Mouse (Mus musculus): ENCODE results near the gene Ero1l. TPM values are rescaled to one million over a fixed set of nuclear protein-coding genes. Genes with fewer than 3 reads are reported as not detected.

The Ero1l gene
- 1 to 10 TPM; 5.5 to 9.3 (median 7.5) TPM for total RNA-seq (2022)

DNA sequence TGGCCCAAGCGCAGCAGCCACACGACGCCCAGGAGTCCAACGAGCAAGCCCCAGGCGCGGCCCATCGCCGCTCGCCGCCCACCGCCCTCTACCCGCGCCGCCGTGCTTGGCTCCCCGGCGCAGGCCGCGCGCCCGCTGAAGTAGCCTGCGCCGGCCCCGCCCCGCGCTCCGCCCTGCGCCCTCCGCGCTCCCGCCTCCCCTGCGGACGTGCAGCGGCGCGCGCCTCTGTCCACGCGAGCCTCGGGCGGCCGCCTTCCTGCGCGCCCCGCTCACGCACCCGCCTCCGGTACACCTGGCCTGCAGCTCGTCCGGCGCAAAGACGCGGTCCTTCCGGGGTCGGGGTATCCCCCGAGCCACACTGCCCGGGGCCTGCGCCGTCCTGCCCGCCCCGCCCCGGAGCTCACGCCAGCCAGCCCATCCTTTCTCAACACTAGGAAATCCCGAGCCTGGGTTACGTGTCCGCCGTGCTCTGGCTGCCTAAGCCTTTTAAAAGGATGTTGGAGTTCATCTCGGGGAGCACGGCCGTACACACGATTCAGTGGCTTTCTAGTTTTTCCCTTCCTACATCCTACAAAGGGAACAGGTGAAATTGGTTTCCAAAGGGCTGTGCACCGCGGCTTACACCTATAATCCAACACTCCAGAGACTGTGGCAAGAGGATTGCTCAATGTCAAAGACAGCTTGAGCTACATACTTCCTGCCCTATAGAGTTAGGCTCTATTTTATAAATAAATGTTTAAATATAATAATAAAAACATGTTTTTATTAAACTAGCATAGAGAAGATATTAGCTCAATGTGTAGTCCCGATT, at the start of gene Ero1l:
Gene Ero1l (minus strand): TSS at position 346 of the 811 bp plus-strand sequence.
- peak; percentile 65 to 74 for DNase-seq (ENCODE audit: low spot score in 2 of 2)

DNA sequence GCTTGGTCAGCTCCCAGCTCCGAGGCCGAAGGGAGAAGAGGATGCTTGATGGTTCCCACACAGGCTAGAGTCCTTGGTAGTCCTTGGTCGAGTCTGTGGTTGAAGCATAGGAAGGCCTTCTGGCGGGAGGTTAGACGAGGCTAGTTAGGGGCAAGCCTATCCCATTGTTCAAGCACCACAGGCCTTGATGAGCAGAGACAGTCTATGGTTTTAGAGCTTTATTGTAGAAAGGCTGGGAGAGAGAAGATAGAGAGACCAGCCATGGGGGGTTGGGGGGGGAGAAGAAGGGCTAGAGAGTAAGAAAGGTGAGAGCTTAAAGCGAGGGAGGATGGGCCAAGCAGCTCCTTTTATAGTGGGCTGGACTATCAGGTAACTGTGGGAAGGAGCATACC, 46.6 kb upstream of the Ero1l start:
- DNase-seq (ENCODE audit: low spot score in 2 of 2): no peak

DNA sequence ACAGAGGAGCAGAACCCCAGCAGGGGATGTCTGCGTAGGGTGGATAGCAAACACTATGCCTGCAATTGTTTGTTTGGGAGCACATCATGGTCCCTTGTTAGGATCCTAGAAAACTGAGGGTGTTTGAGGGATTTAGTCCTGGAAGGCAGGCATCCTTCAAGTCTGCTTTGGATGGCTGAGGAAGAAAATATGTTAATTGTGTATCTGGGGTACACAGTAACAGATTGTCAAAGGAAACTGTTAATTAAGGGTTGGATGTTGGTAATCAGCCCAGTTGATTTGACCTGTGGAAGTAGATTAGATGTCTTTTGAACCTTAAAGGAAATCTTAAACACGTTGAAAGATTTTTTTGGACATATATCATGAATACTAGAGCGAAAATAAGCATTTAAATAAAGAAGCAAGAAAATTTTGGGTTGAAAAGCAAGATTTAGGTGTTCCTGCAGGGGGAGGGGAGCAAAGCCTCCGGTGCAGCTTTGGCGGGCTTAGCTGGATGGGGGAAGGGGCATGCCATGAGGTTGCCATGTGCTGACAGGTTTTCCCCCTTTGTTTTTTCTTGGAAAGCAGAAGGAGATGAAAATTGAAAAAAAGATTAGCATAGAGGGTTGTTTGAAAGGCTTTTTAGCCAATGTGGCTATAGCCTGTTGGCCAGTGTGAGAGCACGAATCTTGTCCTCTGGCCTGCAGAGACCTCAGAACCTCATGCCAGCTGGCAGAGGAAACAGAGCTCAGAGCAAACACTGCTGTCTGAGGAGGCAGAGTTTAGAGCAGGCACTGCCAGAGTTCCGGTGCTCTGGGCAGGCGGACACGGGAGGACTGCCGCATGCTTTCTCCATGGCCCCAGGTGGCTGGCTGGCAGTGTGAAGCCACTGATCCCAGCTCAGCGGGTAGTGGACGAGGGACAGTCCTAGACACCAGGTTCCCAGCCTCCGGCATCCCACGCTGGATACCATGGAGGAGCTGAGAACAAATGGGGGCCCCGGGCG, 45.9 kb upstream of the Ero1l start:
- DNase-seq (ENCODE audit: low spot score in 2 of 2): peak; percentile 31 to 67

DNA sequence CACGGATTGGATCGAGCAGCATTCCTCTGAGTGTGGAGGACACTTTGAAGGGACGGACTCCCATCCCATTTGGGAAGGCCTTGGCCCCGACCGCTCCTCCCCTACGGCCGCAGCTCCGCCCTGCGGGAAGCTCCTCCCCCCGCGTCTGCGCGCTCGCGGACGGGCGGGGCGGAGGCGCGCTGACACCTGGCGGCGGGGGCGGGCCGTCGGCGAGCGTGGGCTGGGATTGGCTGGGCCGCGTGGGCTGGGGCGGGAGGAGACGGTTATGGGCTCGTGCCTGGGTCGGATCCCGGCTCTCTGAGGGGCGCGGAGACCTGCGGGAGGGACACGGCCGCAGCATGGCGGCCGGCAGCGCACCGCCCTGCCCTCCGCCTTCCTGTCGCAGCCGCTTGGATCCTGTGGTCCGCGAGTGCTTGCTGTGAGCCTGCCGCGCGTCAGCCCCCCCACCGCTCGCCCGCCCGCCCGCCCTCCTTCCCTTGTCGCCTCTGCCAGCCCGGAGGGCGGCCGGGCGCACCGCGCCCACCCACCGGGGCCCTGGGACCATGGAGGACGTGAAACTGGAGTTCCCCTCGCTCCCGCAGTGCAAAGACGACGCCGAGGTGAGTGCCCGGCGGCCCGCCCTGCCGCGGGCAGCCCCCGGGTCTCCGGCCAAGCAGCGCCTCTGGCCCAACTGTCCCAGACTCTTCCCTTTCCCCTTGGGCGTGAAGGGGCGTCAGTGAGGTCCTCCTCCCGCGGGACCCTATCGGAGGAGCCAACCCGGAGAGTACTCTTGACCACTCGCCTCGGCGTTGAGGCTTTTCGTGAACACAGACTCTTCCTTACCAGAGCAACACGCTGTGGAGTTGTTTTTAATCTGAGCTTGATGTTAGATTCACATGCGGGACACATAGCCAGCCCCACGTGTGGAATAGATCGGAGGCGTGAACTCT, 32.6 kb upstream of the Ero1l start, which contains the start of gene Styx:
Gene Styx (plus strand): TSS at position 163 of the 929 bp plus-strand sequence.
- DNase-seq (ENCODE audit: low spot score in 2 of 2): peak; percentile 93 to 94

DNA sequence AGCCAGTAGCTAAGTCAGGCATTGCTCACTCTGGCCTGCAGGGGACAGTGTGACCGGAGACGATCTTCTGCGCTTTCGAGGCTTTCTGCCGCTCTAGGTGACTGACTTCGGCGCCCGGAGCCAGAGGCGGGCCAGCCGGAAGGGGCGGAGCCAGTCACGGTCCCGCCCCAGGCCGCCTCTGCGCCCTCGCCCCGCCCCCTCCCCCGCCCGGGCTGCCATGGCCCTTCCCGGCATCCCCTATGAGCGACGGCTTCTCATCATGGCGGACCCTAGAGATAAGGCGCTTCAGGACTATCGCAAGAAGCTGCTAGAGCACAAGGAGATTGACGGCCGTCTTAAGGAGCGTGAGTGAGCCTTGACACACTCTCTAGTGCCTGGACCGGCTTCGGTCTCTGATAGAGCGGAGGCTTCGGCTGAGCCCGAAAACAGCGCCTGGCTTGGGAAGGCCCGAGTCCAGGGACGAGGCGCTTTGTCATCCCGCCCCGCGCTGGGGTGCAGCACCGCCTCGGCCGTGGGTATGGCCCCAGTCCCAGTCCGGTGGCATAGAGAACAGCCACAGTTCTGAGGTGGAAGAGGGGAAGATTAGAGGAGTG, 11.1 kb upstream of the Ero1l start, which contains the start of gene Psmc6:
Gene Psmc6 (plus strand): TSS at position 200 of the 593 bp plus-strand sequence.
- peak; percentile 79 to 88 for DNase-seq (ENCODE audit: low spot score in 2 of 2)

DNA sequence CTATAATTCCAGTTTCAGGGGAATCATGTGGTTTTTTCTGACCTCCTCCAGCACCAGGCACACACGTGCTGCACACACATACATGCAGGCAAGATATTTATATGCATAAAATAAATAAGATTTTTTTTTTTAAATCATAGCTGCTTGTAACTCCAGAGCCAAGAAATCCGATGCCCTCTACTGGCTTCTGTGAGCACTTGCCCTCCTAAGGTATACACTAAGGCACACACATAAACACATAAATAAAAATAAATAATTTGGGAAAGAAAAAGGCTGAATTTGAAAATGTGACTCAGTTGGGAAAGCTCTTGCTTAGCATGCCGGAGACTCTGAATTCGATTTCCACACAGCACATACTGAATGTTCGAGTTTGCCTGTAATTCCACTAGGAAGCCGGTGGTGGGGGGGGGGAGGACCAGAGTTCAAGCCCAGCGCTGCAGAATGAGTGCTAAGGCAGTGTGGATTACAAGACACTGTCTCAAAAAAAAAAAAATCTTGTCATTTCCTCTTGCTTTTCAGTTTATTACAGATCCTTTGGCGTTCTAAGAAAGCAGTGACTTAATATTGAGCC, 10.5 kb upstream of the Ero1l start:
- no peak for DNase-seq (ENCODE audit: low spot score in 2 of 2)

DNA sequence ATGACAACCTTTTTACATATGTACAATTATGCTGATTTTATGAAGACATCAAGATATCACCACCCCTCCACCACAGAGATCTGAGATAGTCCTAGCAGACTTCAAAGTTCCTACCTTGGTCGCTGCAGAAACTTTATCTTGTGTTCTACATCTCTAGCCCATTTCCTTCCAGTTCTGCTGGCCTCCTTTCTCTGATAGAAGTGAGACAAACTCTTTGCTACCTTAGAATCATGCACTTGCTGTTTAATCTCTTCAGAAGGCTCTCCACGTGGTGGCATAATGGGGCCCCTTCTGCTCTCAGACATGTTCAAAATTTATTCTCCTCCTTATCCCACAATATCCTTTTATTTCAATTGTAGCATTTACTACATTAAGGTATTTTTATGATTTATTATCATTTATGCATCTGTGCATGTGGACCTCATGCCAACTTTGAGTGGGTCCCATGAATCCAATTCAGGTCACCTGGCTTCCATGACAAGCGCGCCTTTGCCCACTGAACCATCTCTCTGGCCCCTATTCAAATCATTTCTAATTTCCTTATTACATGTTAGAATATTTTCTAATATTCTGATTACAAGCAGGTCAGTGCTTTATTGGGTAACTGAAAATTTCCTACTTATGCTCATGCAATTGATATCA, 9.6 kb upstream of the Ero1l start:
- DNase-seq (ENCODE audit: low spot score in 2 of 2): no peak

DNA sequence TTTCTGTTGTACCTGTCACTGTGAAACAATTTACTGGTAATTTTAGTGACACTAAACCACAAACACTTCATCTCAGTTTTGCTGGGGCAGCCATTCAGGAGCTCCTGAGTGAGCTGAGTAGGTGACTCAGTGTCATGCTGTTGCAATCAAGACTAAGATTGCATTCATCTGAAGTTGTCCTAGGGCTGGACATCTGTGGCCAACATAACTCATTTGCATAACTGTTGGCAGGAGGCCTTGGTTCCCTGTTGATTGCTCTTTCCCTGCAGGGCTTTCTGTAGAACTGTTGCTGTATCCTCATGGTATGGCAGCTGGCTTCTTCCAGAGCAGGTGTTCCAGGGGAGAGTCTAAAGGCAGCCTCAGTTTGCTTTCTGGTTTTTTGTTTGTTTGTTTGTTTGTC, 6.9 kb upstream of the Ero1l start:
- no peak for DNase-seq (ENCODE audit: low spot score in 2 of 2)

DNA sequence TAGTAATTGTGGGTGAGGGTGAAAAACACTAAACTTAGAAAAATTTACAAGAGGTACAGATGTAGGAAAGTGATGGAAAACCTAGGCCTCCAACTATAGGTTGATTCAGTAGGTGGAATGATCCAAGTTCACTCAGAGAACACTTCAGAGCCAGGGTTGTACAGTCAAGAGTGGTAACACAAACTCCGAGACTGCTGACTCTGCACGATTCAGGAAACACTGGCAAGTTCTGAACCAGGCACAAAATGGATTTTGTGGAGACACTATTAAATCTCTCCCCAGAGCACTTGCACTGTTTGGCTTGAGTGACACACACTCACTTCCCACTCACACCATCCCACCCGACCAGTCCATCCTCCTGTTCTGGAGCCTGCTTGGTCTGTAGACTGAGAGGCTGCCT, 4.7 kb upstream of the Ero1l start:
- no peak for DNase-seq (ENCODE audit: low spot score in 2 of 2)

DNA sequence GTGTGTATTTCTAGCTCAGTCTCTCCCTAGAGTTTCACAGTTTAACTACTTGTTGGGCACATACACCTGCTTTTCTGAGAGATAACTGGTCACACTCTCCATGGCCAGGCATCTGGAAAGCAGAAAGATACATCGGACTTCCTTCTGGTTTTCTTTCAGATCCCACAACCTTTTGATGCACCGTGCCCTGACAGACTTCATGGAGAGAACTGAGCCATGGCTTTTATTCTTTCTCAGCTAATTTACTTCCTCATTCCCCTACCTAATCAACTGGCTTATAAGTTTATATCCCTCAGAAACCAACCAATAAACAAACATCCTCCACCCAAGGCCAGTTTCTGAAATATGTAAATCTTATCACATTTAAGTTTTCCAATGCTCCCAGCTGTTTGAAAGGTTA, 3.9 kb upstream of the Ero1l start:
- no peak for DNase-seq (ENCODE audit: low spot score in 2 of 2)

DNA sequence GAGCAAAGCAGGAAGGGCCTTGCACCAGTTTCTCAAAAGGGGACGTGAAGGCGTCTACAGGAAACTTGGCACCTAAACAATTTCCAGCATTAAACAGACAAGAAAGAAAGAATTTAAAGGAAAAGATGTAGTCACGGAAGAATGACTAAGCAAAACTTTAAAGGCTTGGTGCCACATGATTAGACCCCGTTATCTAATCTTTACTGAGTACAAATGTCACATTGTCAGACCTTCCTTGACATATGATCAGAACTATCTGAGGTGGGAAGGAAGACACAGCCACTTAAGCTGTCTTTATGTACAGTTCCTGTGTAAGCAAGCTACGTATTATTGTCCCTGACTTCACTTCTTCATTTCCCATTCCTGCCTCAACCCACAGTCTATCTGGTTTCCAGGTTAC, 3.1 kb upstream of the Ero1l start:
- no peak for DNase-seq (ENCODE audit: low spot score in 2 of 2)

DNA sequence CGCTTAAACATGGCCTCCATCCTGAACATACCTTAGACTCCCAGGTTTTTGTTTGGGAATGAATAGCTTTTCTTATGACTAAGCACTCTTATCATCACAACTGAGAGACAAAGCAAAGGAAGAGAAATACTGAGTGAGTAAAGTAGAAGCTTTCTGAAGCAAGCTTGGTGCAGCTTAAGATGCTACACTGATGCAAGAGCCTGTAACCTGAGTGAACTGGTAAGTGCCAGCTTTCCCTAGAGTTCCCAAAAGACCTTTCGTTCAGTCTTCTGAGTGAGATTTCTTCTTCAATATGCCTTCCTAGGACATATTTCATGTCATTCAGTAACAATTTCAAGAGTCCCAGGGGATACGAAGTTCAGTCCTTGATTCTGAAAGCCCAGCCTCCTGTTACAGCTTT, 2.5 kb upstream of the Ero1l start:
- DNase-seq (ENCODE audit: low spot score in 2 of 2): no peak

DNA sequence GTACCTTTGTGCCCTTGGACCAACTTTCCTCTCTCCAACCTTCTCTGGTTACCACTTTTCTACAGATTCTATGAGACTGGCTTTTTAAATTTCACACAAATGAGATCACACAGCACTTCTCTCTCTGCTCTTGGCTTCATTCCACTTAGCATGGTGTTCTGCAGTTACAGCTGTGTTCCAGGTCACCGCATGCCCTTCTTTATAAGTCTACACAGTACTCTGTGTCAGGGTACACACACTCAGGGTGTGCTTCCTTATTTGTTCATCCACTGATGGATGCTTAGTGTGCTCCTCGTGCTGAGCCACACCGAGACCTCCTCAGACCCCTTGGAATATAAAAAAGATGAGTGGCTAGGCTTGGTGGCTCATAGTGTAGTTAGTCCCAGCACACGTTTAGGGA, 1.5 kb upstream of the Ero1l start:
- DNase-seq (ENCODE audit: low spot score in 2 of 2): no peak

DNA sequence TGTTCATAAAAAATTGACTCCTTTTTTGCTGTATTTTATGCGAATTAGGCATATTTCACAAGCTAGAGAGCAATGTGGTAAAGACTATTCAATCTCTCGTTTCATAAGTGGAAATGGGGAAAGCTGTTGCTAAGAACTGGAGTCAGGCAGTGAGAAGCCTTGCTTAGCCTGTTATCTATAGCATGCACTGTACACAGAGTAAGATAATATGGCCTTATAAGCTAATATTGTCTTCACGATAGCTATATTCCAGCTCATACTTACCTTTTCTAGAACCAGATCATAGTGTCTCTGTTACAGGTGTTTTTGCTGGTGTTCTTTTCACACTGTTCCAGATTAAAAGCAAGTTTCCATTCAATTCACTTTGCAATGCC, 653 bp upstream of the Ero1l start:
- no peak for DNase-seq (ENCODE audit: low spot score in 2 of 2)

DNA sequence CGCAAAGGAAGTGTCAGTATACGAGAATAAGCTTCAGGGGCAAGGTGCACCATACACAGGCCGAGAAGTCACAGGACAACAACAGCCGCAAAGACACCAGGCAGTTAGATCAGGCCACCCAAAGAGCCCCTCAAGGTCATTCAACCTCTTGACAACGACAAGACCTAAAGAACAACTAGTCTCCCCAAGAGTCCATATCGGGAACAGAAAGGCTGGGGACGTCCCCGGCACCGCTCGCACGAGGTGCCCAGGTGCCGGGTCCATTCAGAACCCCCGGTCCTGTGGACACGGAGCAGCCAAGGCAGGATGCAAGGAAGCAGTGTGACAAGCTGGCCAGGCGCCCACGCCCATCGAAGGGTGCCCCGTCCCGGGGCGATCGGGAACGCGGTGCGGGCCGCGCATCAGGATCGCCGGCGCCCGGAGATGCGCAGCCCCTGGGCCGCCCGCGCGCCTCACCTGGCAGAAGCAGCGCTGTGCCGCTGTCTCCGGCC, 605 bp downstream of the Ero1l start:
- no peak for DNase-seq (ENCODE audit: low spot score in 2 of 2)

DNA sequence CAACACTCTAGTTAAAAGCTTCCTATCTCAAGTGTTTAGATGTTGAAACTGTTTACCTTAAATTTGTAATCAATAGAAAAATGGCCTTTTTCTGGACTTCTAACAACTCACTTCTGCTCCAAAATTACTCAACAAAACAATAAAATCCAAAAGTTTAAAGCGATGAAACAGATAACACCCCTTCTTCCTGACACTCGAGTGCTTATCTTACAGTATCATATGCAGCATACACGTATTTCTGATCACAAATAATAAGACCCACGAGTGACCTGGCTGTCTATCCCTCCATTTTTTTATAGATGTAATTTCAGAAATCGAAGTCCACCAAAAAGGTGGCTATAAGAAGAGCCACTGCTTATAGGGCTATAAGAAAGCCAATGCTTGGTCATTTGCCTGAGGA, 1.6 kb downstream of the Ero1l start:
- DNase-seq (ENCODE audit: low spot score in 2 of 2): no peak

DNA sequence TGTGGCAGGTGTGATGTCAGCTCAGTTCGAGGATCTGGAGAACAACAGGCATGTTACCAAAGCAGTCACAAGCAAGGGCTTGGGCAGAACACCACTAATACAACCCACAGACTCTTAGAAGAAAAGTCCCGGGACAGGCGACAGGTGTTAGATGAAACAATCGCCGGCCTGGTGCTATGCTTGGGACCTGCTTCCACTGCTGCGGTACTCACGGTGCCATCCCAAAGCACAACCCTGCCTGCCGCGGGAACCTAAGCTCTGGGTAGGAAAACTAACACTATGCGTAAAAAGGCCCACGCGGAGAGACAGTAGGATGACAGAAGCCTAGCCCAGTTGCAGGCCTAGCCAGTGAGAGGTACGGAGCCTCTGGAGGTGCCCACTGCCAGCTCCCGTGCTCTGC, 8.5 kb downstream of the Ero1l start:
- DNase-seq (ENCODE audit: low spot score in 2 of 2): no peak

DNA sequence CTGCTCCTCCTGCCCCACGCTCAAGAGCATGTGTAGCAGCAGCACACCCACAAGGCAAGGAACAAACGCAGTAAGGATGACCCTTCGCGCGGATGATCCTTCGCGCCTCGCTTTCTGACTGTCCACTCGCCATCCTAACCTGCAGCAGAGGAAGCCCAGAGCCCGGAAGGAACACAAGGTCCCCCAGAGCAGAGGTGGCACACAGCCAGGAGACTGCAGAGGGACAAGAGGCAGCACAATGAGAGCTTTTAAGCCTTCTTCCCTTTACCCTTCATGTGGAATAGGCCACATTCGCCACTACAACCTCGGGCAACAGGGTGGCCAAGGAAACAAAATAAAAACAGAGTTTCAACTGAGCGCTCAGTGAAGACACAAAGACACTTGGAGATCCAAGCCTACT, 8.9 kb downstream of the Ero1l start:
- no peak for DNase-seq (ENCODE audit: low spot score in 2 of 2)

DNA sequence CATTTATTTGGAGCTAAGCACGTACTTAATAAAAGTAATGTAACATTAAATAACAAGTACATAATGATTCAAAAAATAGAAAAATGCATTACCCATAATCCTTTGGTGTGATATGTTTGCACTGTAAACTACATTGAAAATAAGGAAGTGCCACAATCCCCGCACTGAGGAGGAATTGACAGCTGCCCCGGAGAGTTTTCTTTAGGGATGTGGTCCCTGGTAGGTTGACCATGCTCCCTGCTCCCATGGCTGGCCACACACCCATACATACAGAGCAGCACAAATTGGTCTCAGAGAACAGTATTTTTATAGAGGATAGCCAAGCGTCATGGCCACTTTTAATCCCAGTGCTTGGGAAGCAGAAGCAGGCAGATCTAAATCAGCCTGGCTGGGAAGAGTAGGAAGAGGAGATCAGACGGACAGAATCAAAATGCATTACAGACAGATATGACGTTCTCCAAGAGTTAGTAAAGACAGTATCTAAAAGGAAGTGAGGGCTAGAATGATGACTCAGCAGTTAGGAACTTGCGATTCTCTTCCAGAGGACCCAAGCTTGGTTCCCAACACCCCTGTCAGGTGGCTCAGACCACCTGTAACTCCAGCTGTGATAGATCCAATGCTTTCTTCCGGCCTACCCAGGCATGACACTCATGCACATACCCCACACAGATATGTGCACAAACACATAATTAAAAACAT, 10.8 kb downstream of the Ero1l start:
- no peak for DNase-seq (ENCODE audit: low spot score in 2 of 2)
